Mouse (Mus musculus) kidney, postnatal 4 days (tissue): Measurements from ENCODE around the gene Tgfbr3l.
"Not testable (repeated sequence)": the region's sequence is repeated elsewhere in the genome, so short reads cannot be mapped to it uniquely, and the experiment has no call there.

Source experiments
- DNase-seq, 2 experiments: peaks; one replicate each; pipeline ENCODE4 v3.0.0; 2021; ENCODE audit warnings: mixed read lengths in 2 of 2

Gene Tgfbr3l

GRCm38 (mm10) chr8:4237814-4238433 lies 10.1 kb upstream of the Tgfbr3l start:
- peak; percentile 21 to 57 for DNase-seq

- DNase-seq, result peak; percentile 100
Observed at GRCm38 (mm10) chr8:4238434-4239192, 9.4 kb upstream of the Tgfbr3l start, which contains the start of the genes Map2k7 and Gm49320. Gene Map2k7 (plus strand): TSS chr8:4238740. Gene Gm49320 (plus strand): TSS chr8:4238865.

DNA sequence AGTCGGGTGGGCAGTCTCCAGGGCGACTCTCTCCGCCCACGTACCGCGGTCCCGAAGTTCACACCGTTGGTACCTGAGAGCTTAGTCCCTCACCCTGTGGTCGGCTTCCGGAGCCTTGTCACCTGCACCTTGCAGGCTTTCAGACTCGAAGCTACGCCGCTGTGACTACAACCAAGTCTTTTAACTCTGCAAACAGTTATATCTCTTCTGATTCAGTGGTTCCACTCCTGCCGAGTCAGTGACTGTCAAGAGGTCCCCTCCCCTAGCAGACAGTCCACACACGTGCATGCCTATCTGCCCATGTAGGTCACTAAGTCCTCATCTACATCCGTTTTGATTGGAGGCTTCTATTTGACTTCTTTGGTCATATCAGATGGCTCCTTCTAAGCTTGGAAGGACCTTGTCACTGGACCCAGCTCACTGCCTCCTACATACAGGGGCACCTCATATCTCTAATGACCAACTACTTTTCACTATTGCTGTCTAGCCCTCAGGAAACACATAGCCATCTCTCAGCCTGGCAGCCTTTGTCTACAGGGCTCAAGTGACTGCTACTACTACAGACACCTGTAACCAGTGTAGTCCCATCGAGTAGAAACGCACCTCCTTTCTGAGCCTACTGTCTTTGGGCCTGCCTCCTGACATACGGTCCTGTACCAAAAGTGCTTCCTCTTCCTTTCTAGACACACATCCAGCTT lies 8.7 kb upstream of the Tgfbr3l start:
- DNase-seq, result no peak

DNA sequence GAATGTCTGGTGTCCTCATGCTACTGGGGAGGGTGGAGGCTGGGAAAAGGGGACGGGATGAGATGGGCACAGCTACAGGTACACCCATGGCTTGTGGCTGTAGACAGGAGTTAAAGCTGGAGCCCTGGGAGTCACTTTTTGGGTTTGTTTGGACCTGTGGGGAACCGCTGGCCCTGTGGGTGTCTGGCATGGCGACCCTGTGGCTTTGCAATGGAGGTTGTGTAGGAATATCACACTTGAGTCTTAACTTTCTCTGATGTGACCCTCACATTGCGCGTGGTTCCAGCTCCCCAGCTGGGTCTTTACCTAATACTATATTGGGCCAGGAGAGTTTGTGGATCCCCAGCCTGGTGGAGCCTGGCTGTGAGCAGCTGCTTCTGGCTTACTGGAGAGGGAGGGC lies 3.0 kb upstream of the Tgfbr3l start:
- no peak for DNase-seq

DNA sequence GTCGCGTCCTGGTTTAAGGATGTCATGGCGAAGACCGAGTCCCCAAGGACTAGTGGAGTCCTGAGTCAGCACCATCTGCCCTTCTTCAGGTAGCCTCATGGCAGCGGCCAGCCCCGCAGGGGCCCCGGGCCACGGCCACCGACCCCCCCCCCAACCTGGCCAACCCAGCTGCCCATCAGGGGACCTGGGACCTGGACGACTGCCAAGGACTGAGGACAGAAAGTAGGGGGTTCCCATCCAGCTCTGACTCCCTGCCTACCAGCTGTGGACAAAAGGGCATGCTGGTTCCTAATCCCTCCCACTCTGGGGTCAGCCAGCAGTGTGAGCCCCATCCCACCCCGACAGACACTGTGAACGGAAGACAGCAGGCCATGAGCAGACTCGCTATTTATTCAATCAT lies 2.3 kb upstream of the Tgfbr3l start:
- DNase-seq, result no peak

- no peak for DNase-seq
Observed at GRCm38 (mm10) chr8:4247241-4247640, 773 bp upstream of the Tgfbr3l start.

DNA sequence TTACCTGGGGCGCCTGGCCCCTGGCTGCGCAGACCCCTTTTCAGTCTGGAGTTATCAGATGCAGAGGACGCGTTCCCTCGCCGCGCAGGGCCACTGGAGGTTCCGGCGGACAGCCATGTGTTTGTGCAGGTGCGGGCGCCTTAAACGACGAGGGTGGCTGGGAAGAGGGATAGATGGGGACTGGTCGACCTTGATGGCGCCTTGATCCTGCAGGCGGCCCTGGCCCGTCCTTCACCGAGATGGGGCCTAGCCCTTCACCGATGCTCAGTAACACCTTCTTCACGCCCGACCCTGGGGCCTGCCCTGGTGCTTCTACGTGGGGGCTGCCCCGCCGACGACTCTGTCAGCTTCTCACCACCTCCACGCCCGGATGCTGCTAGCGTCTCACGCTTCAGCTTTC lies 1.2 kb downstream of the Tgfbr3l start:
- DNase-seq, result peak; percentile 82 to 84

- DNase-seq, result peak; percentile 92 to 94
Observed at GRCm38 (mm10) chr8:4250306-4250970, 2.4 kb downstream of the Tgfbr3l start.

DNA sequence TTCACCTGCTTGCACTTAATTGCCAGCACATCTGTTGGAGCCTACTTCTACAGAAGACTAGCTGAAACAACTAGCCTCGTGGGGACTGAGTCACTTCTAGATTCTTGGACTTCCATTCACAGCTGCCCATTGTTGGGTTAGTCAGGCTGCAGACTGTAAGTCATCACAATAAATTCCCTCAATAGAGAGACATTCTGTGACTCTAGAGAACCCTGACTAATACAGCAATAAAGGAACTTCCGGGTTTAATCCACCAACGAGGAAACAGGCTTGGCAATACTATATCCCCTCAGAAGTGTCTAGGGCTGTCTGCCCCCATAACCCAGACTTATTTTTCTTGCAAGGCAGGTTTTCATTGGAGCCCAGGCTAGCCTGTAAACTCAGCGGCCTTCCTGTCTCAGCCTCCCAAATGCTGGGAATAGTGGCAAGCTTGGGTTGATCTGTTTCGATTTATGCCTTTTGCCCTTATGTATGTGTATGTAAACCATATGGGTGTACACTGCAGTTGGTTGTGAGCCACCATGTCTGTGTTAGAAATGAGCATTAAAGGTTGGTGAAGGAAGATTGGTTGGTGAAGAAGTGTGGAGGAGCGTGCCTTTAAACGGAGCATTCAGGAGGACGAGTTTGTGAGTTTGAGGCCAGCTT lies 4.2 kb downstream of the Tgfbr3l start:
- DNase-seq, result no peak

- DNase-seq, result peak; percentile 99
Observed at GRCm38 (mm10) chr8:4252934-4253841, 5.2 kb downstream of the Tgfbr3l start, which contains the start of gene Snapc2. Gene Snapc2 (plus strand): TSS chr8:4253080.

DNA sequence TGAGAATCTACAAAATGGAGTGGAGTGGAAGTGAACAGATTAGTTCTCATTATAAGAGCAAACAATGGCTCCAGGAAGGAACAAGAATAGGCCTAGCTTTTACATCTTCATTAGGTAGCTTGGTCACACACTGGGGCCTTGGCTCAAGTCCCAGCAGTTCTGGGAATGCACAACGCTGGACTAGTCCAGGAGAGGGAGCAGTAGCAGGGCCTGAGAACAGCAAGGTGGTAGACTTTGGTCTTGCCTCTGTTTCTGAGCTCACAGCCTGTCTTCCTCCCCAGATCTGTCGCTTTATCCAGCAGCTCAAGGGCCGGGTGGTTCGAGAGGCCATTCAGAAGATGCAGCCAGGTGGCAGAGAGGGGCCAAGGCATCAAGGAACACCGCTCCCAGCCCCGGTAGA lies 6.0 kb downstream of the Tgfbr3l start:
- peak; percentile 71 to 84 for DNase-seq

DNA sequence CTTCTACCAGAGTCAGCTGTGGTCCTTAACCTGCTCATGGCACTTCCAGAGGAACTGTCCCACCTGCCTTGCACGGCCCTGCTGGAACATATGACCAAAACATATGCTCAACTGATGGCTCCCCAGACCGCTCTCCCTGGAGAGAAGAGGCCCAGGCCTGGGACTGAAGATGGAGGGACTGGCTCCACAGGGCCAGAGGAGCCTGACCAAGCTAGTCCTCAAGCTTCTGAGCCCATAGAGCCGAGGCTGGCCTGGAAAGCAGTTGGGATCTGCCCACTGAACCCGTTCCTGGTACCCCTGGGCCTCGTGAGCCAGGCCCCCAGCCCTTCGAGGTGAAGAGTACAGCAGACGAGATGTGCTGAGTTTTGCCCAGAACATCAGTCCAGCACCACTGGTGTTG lies 7.5 kb downstream of the Tgfbr3l start:
- not testable (repeated sequence) for DNase-seq

GRCm38 (mm10) chr8:4256911-4257310 lies 8.9 kb downstream of the Tgfbr3l start:
- DNase-seq, result peak in 1 of 2 experiments; percentile 20

GRCm38 (mm10) chr8:4257350-4257749 lies 9.3 kb downstream of the Tgfbr3l start:
- DNase-seq, result no peak

DNA sequence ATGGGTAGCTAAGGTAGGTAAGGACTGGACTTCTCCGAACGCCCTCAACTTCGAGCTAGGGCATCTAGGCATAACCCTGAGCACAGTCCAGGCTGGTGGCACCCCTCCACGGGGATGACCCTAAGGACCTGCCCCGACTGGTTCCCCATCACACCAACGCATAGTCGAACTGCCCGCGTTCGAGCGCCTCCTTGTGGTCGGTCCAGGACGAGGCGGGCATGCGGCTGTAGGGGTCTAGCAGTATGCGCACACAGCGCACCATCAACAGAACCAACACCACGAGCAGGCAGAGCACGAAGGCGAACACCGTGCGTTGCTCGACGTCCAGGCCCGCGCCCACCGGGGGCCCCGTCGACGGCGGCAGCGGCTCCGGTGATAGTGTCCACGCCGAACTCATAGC lies 10.2 kb downstream of the Tgfbr3l start:
- peak; percentile 90 to 92 for DNase-seq

DNA sequence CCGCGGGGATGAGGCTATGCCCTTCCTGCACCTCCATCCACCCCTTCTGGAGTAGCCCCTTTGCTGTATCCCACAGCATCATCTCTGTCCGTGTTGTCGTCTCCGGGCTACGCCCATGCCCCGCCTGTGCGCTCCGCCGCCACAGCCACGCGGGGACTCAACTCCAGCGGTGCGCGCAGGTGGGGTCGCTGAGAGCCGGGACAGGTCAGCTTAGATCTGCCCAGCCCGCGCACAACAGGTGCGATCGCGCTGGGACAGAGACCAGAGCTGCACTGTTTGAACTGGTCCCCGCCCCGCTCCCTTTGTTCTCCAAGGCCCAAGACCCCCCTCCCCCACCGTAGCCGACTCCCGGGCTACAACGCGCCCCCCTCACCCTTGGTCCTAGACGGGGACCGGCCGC lies 10.7 kb downstream of the Tgfbr3l start:
- DNase-seq, result no peak

- DNase-seq, result peak; percentile 98
Observed at GRCm38 (mm10) chr8:4259125-4259804, 11.3 kb downstream of the Tgfbr3l start, which contains the start of gene Ctxn1. Gene Ctxn1 (minus strand): TSS chr8:4259274.

GRCm38 (mm10) chr8:4259805-4260170 lies 11.8 kb downstream of the Tgfbr3l start:
- DNase-seq, result no peak

DNA sequence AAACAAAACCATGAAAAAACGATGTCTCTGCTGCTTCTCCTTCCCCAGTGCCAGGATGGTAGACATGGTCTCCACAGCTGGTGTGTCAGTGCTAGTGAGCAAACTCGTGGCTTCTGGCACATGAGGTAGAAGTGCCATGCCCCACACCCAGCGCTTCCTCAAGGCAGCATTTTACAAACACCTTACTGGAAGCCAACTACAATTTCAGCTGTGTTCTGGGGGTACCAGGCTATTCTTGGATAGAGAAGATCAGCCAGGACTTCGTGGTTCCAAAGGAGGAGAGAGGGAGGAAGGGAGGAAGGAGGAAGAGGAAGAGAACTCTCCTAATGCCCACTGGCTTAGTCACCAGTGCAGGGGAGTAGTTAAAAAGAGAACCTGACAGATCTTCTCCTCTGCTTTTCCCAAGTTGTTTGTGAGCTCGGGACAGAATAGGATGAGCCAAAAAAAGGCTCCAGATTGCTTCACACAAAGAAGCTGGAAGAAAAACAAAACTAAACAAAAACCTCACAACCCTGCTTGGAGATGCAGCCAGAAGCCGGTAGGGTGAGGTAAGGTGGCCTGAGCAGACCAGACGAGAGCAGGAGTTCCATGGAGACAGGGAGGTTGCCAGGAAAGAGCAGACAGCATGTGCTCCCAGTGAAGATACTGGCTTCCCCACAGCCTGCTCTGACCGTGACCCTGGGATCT lies 15.2 kb downstream of the Tgfbr3l start:
- no peak for DNase-seq
